Mouse (Mus musculus): ENCODE data around the gene Boc. TPM values are rescaled to one million over a fixed set of nuclear protein-coding genes. Genes with fewer than 3 reads are reported as not detected.
"Not testable (repeated sequence)": the region's sequence is repeated elsewhere in the genome, so short reads cannot be mapped to it uniquely, and the experiment has no call there.

Gene Boc
- total RNA-seq, 2 experiments from 2014 or later, result 20.0 to 22.4 TPM

GRCm38 (mm10) chr16:44457858-44458257, 100.8 kb downstream of the Boc start:
- intact Hi-C loops (cut with DNase I), result no loop called here

GRCm38 (mm10) chr16:44441913-44442312, 116.8 kb downstream of the Boc start:
- intact Hi-C loops (cut with DNase I); DNase-seq: not testable (repeated sequence)

More at GRCm38 (mm10) chr16:44457858-44458257, 100.8 kb downstream of the Boc start:
- DNase-seq, result no peak

GRCm38 (mm10) chr16:44435481-44435880, 123.2 kb downstream of the Boc start:
- no peak for DNase-seq
- intact Hi-C loops (cut with DNase I), result no loop called here

Small RNAs within 50 kb of the gene (microRNA-seq; reads per million reads assigned to microRNA genes)
- 2.4 reads per million for gene Mir3081

Other genes with a start within 250 kb of the Boc start
- 10 to 100 TPM; 16.0 to 17.9 TPM for gene Sidt1, start 225.7 kb downstream of the Boc start, total RNA-seq (2021)
- gene Spice1, start 211.8 kb downstream of the Boc start, total RNA-seq (2021), result 10 to 100 TPM; 15.0 to 18.8 TPM
- 1 to 10 TPM; 6.9 to 7.3 TPM for gene Cfap44, start 164.1 kb downstream of the Boc start, total RNA-seq (2021)
- 1 to 10 TPM; 6.1 to 7.1 TPM for gene Nepro, start 165.4 kb upstream of the Boc start, total RNA-seq (2021)
- gene Gtpbp8, start 187.5 kb upstream of the Boc start, total RNA-seq (2021), result 10 to 100 TPM; 21.7 to 25.2 TPM
- not detected for gene Cd200r1, start 206.8 kb upstream of the Boc start, total RNA-seq (2021)

All from left cerebral cortex, postnatal 4 days (tissue).